Mouse (Mus musculus): ENCODE data around the gene Stox2. TPM values are rescaled to one million over a fixed set of nuclear protein-coding genes. Genes with fewer than 3 reads are reported as not detected.

The Stox2 gene
- total and polyA plus RNA-seq, 2 experiments from 2014 or later: 36.3 to 94.5 TPM

GRCm38 (mm10) chr8:47211226-47211625 lies 234.9 kb downstream of the Stox2 start:
- Histone ChIP-seq H3K27me3 (ENCODE audit: insufficient read depth, low read length) (no peaks in the 10 kb centered on the region), H3K4me3 (ENCODE audit: low read length) (no peak overlapping the region), H3K4me2 (ENCODE audit: low read depth, low read length) (no peak overlapping the region), H3K27ac (no peak overlapping the region), H3K4me1 (ENCODE audit: insufficient read depth, low read length) (no peaks in the 10 kb centered on the region), H3K36me3 (ENCODE audit: insufficient read depth, low read length) (no peaks in the 10 kb centered on the region), H3K9me3 (ENCODE audit: low read length) (no peaks in the 10 kb centered on the region), H3K9ac (replicated peaks; ENCODE audit: low read length) (no peak overlapping the region)
- TF ChIP-seq CTCF (IDR thresholded peaks at IDR 0.05; ENCODE audit: low read depth): no peak
- DNase-seq (ENCODE audit: low spot score) (no peak), ATAC-seq (no peak)
- 80% methylated on average over 9 of the region's 9 CpGs for WGBS

- Histone ChIP-seq H3K36me3 (ENCODE audit: insufficient read depth, low read length) (no peaks in the 10 kb centered on the region), H3K4me1 (ENCODE audit: insufficient read depth, low read length) (no peaks in the 10 kb centered on the region), H3K27me3 (ENCODE audit: insufficient read depth, low read length) (no peaks in the 10 kb centered on the region), H3K4me3 (ENCODE audit: low read length) (no peak overlapping the region), H3K4me2 (ENCODE audit: low read depth, low read length) (no peak overlapping the region), H3K9me3 (ENCODE audit: low read length) (no peaks in the 10 kb centered on the region), H3K27ac (no peak overlapping the region), H3K9ac (replicated peaks; ENCODE audit: low read length) (no peak overlapping the region)
- 82% methylated on average over 4 of the region's 4 CpGs for WGBS
- no peak for TF ChIP-seq CTCF (IDR thresholded peaks at IDR 0.05; ENCODE audit: low read depth)
- DNase-seq (ENCODE audit: low spot score) (no peak), ATAC-seq (no peak)
These were observed 237.9 kb downstream of the Stox2 start for GRCm38 (mm10) chr8:47208246-47208645.

DNA sequence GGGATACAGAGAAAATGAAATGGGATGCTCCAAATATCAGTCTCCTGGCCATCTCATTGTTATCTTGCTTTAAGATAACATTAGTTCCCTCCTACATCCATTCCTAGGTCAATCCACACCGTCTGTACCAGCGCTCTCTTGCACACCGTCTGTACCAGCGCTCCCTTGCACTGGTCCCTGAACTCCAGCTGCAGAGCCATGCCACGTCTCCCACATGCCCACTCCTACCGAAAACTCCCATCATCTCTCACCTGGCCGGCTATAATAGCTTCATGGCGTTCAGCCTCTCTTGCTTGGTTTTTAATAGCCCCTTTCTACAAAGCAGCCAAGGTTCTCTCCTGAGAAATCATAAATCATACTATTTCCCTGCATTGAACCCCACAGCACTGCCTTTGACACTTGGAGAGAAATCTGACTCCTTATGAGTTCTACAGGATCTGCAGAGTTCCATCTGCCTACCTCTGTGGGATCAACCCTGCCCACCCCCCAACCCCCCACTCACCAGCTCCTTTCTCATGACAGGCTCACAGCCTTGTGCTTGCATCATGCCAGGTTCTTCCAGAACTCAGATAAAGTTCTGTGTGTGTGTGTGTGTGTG lies 239.4 kb downstream of the Stox2 start:
- ATAC-seq (no peak), DNase-seq (ENCODE audit: low spot score) (no peak)
- H3K27me3 ChIP-seq (ENCODE audit: insufficient read depth, low read length): no peaks in the 10 kb centered on the region
- WGBS: 67% methylated on average over 8 of the region's 8 CpGs
- no peaks in the 10 kb centered on the region for H3K9me3 ChIP-seq (ENCODE audit: low read length)
- no peak overlapping the region for H3K27ac ChIP-seq
- no peak for TF ChIP-seq CTCF (IDR thresholded peaks at IDR 0.05; ENCODE audit: low read depth)
- no peak overlapping the region for H3K9ac ChIP-seq (replicated peaks; ENCODE audit: low read length)
- no peaks in the 10 kb centered on the region for H3K4me1 ChIP-seq (ENCODE audit: insufficient read depth, low read length)
- H3K4me2 ChIP-seq (ENCODE audit: low read depth, low read length): no peak overlapping the region
- no peak overlapping the region for H3K4me3 ChIP-seq (ENCODE audit: low read length)
- H3K36me3 ChIP-seq (ENCODE audit: insufficient read depth, low read length): 0 out of 2 replicates have a peak, but pooled peaks cover 2% of the 10 kb centered on the region

DNA sequence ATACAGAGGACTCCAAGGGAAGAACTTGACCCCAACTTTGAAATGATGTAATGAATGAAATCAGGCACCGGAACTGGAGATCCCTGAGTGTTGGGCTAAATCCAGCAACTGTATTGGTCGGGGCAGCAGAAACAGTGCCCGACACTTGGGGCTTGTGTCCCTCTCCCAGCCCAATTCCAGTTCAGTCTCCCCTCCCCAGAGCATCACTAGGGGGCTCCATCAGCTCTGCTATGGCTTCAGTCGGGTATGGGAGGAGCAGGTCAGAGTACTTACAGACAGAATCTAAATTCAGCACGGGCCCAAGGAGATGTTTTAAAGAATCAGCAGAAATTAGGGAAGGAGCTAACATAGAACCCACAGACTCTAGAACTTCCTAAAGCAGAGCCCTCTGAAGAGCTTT lies 240.7 kb downstream of the Stox2 start:
- no peak for DNase-seq (ENCODE audit: low spot score)
- TF ChIP-seq CTCF (IDR thresholded peaks at IDR 0.05; ENCODE audit: low read depth): peak; percentile 29; the same call in 1 of the 2 replicates
- peaks cover 13% of the 10 kb centered on the region; the same call in 1 of the 2 replicates for H3K36me3 ChIP-seq (ENCODE audit: insufficient read depth, low read length)
- H3K4me2 ChIP-seq (ENCODE audit: low read depth, low read length): no peak overlapping the region
- H3K27me3 ChIP-seq (ENCODE audit: insufficient read depth, low read length): no peaks in the 10 kb centered on the region
- no peak for ATAC-seq
- no peak overlapping the region for H3K4me3 ChIP-seq (ENCODE audit: low read length)
- 90% methylated on average over 5 of the region's 5 CpGs for WGBS
- no peak overlapping the region for H3K9ac ChIP-seq (replicated peaks; ENCODE audit: low read length)
- no peak overlapping the region for H3K27ac ChIP-seq
- no peaks in the 10 kb centered on the region for H3K9me3 ChIP-seq (ENCODE audit: low read length)
- no peaks in the 10 kb centered on the region for H3K4me1 ChIP-seq (ENCODE audit: insufficient read depth, low read length)

- Histone ChIP-seq H3K36me3 (ENCODE audit: insufficient read depth, low read length) (peaks cover 38% of the 10 kb centered on the region), H3K4me3 (ENCODE audit: low read length) (no peak overlapping the region), H3K9ac (replicated peaks; ENCODE audit: low read length) (no peak overlapping the region), H3K27me3 (ENCODE audit: insufficient read depth, low read length) (no peaks in the 10 kb centered on the region), H3K27ac (no peak overlapping the region), H3K9me3 (ENCODE audit: low read length) (no peaks in the 10 kb centered on the region), H3K4me1 (ENCODE audit: insufficient read depth, low read length) (no peaks in the 10 kb centered on the region), H3K4me2 (ENCODE audit: low read depth, low read length) (no peak overlapping the region)
- 96% methylated on average over 1 of the region's 1 CpGs for WGBS
- TF ChIP-seq CTCF (IDR thresholded peaks at IDR 0.05; ENCODE audit: low read depth): no peak
- no peak for ATAC-seq
- DNase-seq (ENCODE audit: low spot score): no peak
These were observed 249.8 kb downstream of the Stox2 start for GRCm38 (mm10) chr8:47196391-47196790.

- DNase-seq (ENCODE audit: low spot score) (no peak), ATAC-seq (no peak)
- 94% methylated on average over 29 of the region's 29 CpGs for WGBS
- no peak for TF ChIP-seq CTCF (IDR thresholded peaks at IDR 0.05; ENCODE audit: low read depth)
- Histone ChIP-seq H3K4me2 (ENCODE audit: low read depth, low read length) (no peak overlapping the region), H3K9ac (replicated peaks; ENCODE audit: low read length) (no peak overlapping the region), H3K27me3 (ENCODE audit: insufficient read depth, low read length) (no peaks in the 10 kb centered on the region), H3K4me3 (ENCODE audit: low read length) (no peak overlapping the region), H3K9me3 (ENCODE audit: low read length) (no peaks in the 10 kb centered on the region), H3K4me1 (ENCODE audit: insufficient read depth, low read length) (no peaks in the 10 kb centered on the region), H3K36me3 (ENCODE audit: insufficient read depth, low read length) (peaks cover 34% of the 10 kb centered on the region), H3K27ac (no peak overlapping the region)
These were observed 252.7 kb downstream of the Stox2 start for GRCm38 (mm10) chr8:47193321-47193996.

All from hindbrain, postnatal 0 days (tissue).